Mouse (Mus musculus) heart, adult 2 months (tissue): ENCODE measurements at regions not wholly inside any gene's neighbourhood (a gene's known extent, or its start where the extent isn't known, plus 50 kb on each side); places are given as distances from the start of the nearest gene placed in this dataset.

Experiments
- CTCF ChIP-seq: fragments of 200-600 bp; IDR thresholded peaks from 2 replicates; pipeline ENCODE4 v1.8.1; 2022; ENCODE audit warnings: antibody characterized with exemption, mild to moderate bottlenecking, moderate library complexity
- EP300 ChIP-seq: fragments of 200-500 bp; IDR thresholded peaks from 2 replicates; pipeline ENCODE4 v1.6.1; 2011; ENCODE audit warnings: low read depth, low read length, control low read depth; ENCODE audit not compliant: insufficient read depth
- POLR2A ChIP-seq: fragments of 200-500 bp; IDR thresholded peaks from 2 replicates; pipeline ENCODE4 v1.6.1; 2011; ENCODE audit warnings: mild to moderate bottlenecking, low read depth, low read length, control low read depth; ENCODE audit not compliant: insufficient read depth

GRCm38 (mm10) chr16:5454243-5454642, 198.5 kb upstream of the Eef2kmt start:
- TF ChIP-seq CTCF (no peak), EP300 (no peak), POLR2A (no peak)
